Mouse (Mus musculus) liver, adult 10 weeks (tissue): ENCODE results near the gene Mvb12b. TPM values are rescaled to one million over a fixed set of nuclear protein-coding genes. Genes with fewer than 3 reads are reported as not detected.

Experiments
- polyA plus RNA-seq: library from polyadenylated mRNA; stranded (reverse); fragments of 350-450 nt; fragmentation: Illumina TruSeq; extraction: RNeasy Lipid Tissue Mini Kit (QIAGEN cat#74804); gene quantifications from one replicate; pipeline ENCODE4 v1.2.3, GENCODE M21; 2014; ENCODE audit warnings: low read depth, low replicate concordance

The Mvb12b gene
- polyA plus RNA-seq = 0.19 TPM

DNA sequence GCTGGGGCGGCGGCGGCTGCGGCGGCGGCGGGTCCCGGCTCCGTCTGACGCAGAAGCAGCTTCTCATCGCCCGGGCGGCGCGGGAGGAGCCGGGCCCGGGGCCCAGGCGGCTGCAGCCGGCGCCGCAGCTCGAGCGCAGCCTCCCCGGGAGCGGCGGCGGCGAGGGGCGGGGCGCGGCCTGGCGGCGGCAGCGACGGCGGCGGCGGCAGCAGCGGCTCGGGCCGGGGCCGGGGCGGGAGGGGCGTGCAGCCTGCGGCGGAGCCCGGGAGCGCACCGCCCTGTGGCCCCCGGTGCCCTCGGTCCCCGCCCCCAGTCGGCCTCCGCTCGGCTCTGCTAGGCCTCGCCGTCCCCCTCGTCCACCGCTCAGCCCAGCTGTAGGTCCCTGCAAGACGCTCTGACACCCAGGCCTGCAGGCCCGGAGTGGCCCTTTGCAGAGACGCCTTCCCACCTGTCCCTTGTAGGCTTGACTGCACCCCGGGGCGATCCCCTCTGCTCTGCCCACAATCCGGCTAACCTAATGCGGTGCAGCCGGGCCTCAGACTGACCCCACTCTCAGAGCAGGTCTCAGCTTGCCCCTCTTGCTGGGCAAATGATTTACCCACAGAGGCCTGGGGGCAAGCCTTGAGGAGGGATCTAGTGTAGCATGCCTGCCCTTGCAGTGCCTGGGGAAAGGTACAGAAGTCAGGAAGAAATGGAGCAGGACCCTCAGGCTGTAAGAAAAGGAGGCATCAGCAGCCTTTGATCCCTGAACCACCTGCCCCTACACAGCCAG is at the start of gene Mvb12b:
Mvb12b (minus strand) TSS at position 619 of the 772 bp plus-strand sequence.

Other genes with a start within 250 kb of the Mvb12b start
- gene Lmx1b, start 247.4 kb downstream of the Mvb12b start, polyA plus RNA-seq = not detected